21 mouse cellular contexts compared by ENCODE assay signal in the genomic region with DNA sequence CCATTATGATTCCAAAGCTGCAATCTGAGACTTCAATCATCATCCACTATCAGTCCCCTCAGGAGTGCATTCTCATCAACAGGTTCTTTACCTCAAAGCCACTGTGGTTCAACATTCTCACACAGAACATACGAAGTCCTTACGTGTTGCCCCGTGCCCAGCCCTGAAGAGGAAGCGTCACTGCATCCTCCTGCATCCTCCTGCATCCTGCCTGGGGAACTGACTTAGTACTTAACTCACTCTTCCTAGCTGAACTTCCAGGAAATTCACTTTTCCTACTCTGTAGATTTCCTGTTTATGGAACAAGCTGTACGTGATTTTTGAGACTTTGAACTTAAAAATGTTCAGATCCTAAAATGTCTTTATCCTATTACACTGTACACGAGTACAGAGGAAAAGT.
"Had no signal": no experiment of that assay in that cellular context is flagged by ENCODE, and none has a peak within 500 bp of the region (broad histone marks: within the 10 kb centered on the region; RNA-seq: fewer than 3 reads in every experiment).

No protein-coding gene starts in this region.

- H3K27me3 ChIP-seq: kidney, embryonic 15.5 days; lung, embryonic 15.5 days; neural tube, embryonic 12.5 days; neural tube, embryonic 15.5 days had no signal

- H3K27ac ChIP-seq: kidney, embryonic 15.5 days; left cerebral cortex, adult 2 months; liver, embryonic 14.5 days; lung, embryonic 15.5 days; macrophage; midbrain, embryonic 12.5 days; midbrain, embryonic 15.5 days; neural tube, embryonic 12.5 days; neural tube, embryonic 15.5 days; stomach, postnatal 0 days had no signal

- H3K9me3 ChIP-seq: kidney, embryonic 15.5 days; lung, embryonic 15.5 days; midbrain, embryonic 12.5 days; midbrain, embryonic 15.5 days; neural tube, embryonic 12.5 days; neural tube, embryonic 15.5 days had no signal

- H3K4me2 ChIP-seq: kidney, embryonic 15.5 days; liver, embryonic 11.5 days; lung, embryonic 15.5 days; midbrain, embryonic 12.5 days; midbrain, embryonic 15.5 days; neural tube, embryonic 12.5 days; neural tube, embryonic 15.5 days had no signal

- H3K4me1 ChIP-seq: kidney, embryonic 15.5 days; midbrain, embryonic 15.5 days; neural tube, embryonic 12.5 days; neural tube, embryonic 15.5 days had no signal

- H3K36me3 ChIP-seq: kidney, embryonic 15.5 days; lung, embryonic 15.5 days; midbrain, embryonic 12.5 days; midbrain, embryonic 15.5 days; neural tube, embryonic 12.5 days; neural tube, embryonic 15.5 days had no signal

- H3K9ac ChIP-seq: kidney, embryonic 15.5 days; liver, embryonic 14.5 days; lung, embryonic 15.5 days; midbrain, embryonic 12.5 days; midbrain, embryonic 15.5 days; neural tube, embryonic 12.5 days; neural tube, embryonic 15.5 days had no signal

- ATAC-seq: midbrain, embryonic 15.5 days had no signal

- H3K4me3 ChIP-seq: kidney, embryonic 15.5 days; left cerebral cortex, adult 2 months; lung, embryonic 15.5 days; midbrain, embryonic 12.5 days; midbrain, embryonic 15.5 days; neural tube, embryonic 12.5 days; neural tube, embryonic 15.5 days had no signal

- DNase-seq: kidney, adult 8-10 months; layer of hippocampus, postnatal 36 days; lung, adult 18-20 months; lung, postnatal 14 days; right cerebral cortex, adult 18-20 months; right cerebral cortex, postnatal 14 days; right cerebral cortex, postnatal 4 days; thymus, adult 2 months; thymus, postnatal 14 days; thymus, postnatal 4 days had no signal
